Mouse (Mus musculus): ENCODE data around the gene Gm525. TPM values are rescaled to one million over a fixed set of nuclear protein-coding genes. Genes with fewer than 3 reads are reported as not detected.

Gene Gm525
- polyA plus RNA-seq, 1 experiment, result not detected

DNA sequence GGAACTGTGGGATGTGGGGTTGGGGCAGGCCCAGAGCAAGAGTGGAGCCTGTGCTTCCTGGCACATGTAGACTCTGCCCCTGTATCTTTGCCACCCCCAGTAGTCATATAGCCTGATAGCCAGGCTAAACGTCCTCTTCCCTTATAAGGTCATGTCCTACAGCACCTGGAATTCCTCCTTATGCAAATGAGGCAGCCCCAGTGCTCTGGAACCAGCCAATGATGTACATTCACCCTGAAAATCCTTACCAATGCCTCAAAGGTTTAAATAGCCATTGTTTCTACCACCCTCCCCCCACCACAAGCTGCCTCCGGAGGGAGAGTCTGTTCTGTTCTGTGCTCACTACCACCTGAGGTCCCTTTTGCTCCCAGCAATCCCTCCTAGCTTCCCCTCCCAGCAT lies 60.6 kb downstream of the Gm525 start:
- no peak overlapping the region for H3K27ac ChIP-seq (ENCODE audit: insufficient read depth, low read depth, low read length)
- TF ChIP-seq POLR2A (IDR thresholded peaks at IDR 0.05; ENCODE audit: low read depth, low read length), result no peak
- H3K4me1 ChIP-seq (ENCODE audit: control insufficient read depth, insufficient read depth, insufficient read length, low read length), result peaks cover 3% of the 10 kb centered on the region; the same call in 1 of the 2 replicates
- H3K36me3 ChIP-seq (ENCODE audit: control insufficient read depth, insufficient read depth, low read length), result no peaks in the 10 kb centered on the region
- 43% methylated on average over 2 of the region's 2 CpGs for WGBS
- no peaks in the 10 kb centered on the region for H3K27me3 ChIP-seq (ENCODE audit: control insufficient read depth, insufficient read depth, low read length)
- no peak overlapping the region for H3K4me3 ChIP-seq (ENCODE audit: low read depth, low read length)

- no peaks in the 10 kb centered on the region for H3K4me1 ChIP-seq (ENCODE audit: control insufficient read depth, insufficient read depth, insufficient read length, low read length)
- TF ChIP-seq POLR2A (IDR thresholded peaks at IDR 0.05; ENCODE audit: low read depth, low read length), result no peak
- no peak for TF ChIP-seq CTCF (IDR thresholded peaks at IDR 0.05; ENCODE audit: extremely low read depth, insufficient read length, insufficient replicate concordance, low read depth, low read length)
- no peak overlapping the region for H3K27ac ChIP-seq (ENCODE audit: insufficient read depth, low read depth, low read length)
- H3K27me3 ChIP-seq (ENCODE audit: control insufficient read depth, insufficient read depth, low read length), result no peaks in the 10 kb centered on the region
- H3K4me3 ChIP-seq (ENCODE audit: low read depth, low read length), result no peak overlapping the region
- H3K36me3 ChIP-seq (ENCODE audit: control insufficient read depth, insufficient read depth, low read length), result no peaks in the 10 kb centered on the region
- 88% methylated on average over 2 of the region's 2 CpGs for WGBS
These were observed 64.3 kb downstream of the Gm525 start for GRCm38 (mm10) chr11:89137915-89138314.

Other genes with a start within 250 kb of the Gm525 start
- 17.2 and 23.9 TPM in 2 replicates for gene Akap1, start 209.3 kb upstream of the Gm525 start, polyA plus RNA-seq (2012; rRNA removed)
- 4.7 and 31.1 TPM in 2 replicates for gene Scpep1, start 118.4 kb upstream of the Gm525 start, polyA plus RNA-seq (2012; rRNA removed)
- gene Elobl, start 106.9 kb upstream of the Gm525 start, polyA plus RNA-seq (2012; rRNA removed), result 0.37 TPM in 1 of 2 replicates, not detected in the other
- gene Coil, start 103.6 kb upstream of the Gm525 start, polyA plus RNA-seq (2012; rRNA removed), result 1.1 and 1.4 TPM in 2 replicates
- 57.2 and 129 TPM in 2 replicates for gene Trim25, start 74.5 kb upstream of the Gm525 start, polyA plus RNA-seq (2012; rRNA removed)
- gene Dgke, start 7.0 kb upstream of the Gm525 start, polyA plus RNA-seq (2012; rRNA removed), result 2.1 and 3.2 TPM in 2 replicates
- gene Nog, start 228.5 kb downstream of the Gm525 start, polyA plus RNA-seq (2012; rRNA removed), result 2.0 and 2.7 TPM in 2 replicates